Mouse (Mus musculus): ENCODE results near the gene Scaf11.
"Not testable (repeated sequence)": the region's sequence is repeated elsewhere in the genome, so short reads cannot be mapped to it uniquely, and the experiment has no call there.

The Scaf11 gene

DNA sequence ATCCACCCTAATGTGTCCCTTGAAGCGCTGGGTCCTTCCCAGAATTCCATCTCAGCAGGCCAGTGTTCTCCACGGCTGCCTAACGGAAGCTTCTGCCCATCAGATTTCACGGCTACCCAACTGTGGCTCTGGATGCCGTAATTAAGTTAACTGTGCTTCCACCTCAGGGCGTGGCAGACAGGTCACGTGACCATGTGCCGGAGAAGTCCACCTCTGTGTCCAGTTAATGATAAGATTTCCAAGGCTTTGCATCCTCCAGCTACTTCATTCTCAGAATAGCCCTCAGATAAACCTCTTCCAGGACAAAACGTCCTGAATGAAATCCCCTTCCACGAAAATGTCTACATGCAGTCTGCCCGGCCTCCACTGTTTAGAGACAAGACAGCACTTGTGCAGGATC is 4.4 kb upstream of the Scaf11 start:
- DNase-seq (ENCODE audit: low read depth, low spot score), result no peak

- no peak for DNase-seq (ENCODE audit: low read depth, low spot score)
Measured at GRCm38 (mm10) chr15:96463821-96464220, 3.2 kb upstream of the Scaf11 start.

DNA sequence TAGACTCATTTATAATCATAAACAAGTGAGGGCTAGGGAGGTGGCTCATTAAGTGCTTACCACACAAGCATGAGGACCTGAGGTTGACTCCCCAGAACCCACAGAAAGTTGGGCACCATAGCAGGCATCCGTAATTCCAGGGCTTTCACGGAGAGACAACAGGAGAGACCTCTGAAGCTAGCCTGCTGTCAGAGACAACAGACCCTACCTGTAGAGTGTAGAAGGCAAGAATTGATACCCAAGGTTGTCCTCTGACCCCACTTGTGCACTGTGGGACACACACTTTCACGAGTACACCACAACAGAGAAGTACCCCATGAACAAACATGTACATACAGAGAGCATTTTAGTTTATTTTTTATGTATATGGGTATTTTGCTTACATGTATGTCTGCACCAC is 2.0 kb upstream of the Scaf11 start:
- DNase-seq (ENCODE audit: low read depth, low spot score), result no peak

GRCm38 (mm10) chr15:96461541-96462512 is 1.2 kb upstream of the Scaf11 start:
- no peak for DNase-seq (ENCODE audit: low read depth, low spot score)

GRCm38 (mm10) chr15:96460451-96460729 is 253 bp downstream of the Scaf11 start:
- no peak for DNase-seq (ENCODE audit: low read depth, low spot score)

GRCm38 (mm10) chr15:96459741-96460450 is 747 bp downstream of the Scaf11 start:
- no peak for DNase-seq (ENCODE audit: low read depth, low spot score)

DNA sequence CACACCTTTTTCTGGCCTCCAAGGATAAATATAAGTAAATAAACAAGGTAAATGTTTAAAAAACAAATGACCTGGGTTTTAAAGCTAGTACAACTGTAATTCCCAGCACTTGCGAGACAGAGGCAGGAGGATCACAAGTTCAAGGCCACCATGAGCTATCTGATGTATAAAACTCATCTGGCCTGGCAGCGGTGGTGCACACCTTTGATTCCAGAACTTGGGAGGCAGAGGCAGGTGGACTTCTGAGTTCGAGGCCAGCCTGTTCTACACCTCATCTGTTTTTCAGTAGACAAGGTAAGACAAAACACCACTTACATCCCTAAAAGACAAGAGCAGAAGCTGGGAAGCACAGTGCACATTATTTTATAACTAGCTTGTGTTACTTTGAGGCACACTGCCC is 2.4 kb downstream of the Scaf11 start:
- DNase-seq (ENCODE audit: low read depth, low spot score), result no peak

GRCm38 (mm10) chr15:96457338-96457664 is 3.3 kb downstream of the Scaf11 start:
- no peak for DNase-seq (ENCODE audit: low read depth, low spot score)

GRCm38 (mm10) chr15:96456651-96457337 is 3.8 kb downstream of the Scaf11 start:
- no peak for DNase-seq (ENCODE audit: low read depth, low spot score)

DNA sequence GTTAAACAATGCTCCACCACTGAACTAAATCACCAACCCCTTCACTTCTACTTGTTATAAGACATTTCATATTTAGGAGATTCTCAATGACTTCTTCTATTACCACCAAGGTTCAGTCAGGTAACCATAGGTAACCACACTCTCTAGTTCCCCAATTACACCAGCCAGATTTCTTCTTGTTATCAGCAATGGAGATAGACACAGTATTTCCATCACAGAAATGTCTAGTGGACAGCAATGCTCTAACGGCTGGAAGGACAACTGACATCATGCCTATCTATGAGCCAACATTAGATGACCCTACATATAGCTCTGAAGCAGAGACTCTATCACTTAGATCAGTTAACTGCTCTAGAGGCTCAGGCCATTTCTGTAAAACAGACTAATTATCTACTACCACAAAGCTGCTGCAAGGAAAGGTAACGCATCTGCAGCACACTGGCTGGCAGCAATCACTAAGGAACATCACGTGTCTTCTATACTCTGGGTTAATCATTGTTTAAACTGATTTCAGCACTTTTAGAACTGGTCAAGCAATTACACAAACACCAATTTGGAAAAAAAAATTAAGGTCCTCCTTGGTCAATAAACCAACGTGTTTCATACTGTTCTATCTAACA is 4.9 kb downstream of the Scaf11 start:
- DNase-seq (ENCODE audit: low read depth, low spot score), result no peak

GRCm38 (mm10) chr15:96453346-96453745 is 7.3 kb downstream of the Scaf11 start:
- no peak for DNase-seq (ENCODE audit: low read depth, low spot score)

DNA sequence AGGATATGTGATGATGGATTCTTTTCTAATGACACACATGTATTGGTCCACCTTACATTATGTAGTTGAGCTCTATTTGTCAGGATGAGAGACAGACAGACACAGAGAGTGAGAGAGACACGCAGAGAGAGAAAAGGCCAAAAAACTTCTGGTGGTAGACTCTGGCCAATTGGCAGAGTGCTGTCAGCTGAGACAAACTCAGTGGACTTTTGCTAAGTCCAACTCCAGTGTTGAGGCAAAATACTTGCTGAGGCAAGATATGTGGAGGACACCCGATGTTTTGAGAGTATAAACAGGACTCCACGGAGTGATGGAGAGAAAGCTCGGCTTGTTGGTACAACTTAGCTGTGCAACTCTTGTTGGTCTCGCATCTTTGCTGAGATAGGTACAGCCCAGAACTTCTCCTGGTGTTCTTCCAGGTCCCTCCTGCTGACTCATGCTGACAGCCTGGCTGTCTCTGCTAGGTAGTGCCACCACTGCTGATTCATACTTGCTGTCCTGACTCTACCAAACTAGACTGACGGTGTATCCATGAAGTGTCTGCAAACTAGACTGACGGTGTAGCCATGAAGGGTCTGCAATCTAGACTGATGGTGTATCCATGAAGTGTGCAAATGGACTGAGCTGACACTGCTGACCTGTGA is 11.9 kb downstream of the Scaf11 start:
- no peak for DNase-seq (ENCODE audit: low read depth, low spot score)

- no peak for DNase-seq (ENCODE audit: low read depth, low spot score)
Measured at GRCm38 (mm10) chr15:96446785-96447184, 13.9 kb downstream of the Scaf11 start.

DNA sequence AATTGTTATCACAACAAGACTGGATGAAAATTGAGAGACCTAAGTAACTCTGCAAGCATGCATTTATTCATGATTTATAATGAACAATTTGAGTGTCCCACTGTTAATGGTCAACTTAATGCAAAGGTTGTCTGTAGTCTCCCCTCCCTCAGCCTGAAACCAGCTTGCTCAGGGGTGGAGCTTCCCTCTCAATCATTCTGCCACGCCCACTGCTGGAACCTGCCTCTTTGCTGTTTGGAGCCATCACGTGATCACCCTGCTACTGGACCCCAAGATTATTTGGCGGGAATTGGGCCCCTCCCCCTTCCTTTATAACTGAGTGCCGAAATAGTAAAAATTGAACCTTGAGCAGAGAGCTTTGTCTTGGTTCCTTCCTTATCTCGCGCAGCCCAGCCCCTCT is 19.2 kb downstream of the Scaf11 start:
- DNase-seq (ENCODE audit: low read depth, low spot score), result not testable (repeated sequence)

DNA sequence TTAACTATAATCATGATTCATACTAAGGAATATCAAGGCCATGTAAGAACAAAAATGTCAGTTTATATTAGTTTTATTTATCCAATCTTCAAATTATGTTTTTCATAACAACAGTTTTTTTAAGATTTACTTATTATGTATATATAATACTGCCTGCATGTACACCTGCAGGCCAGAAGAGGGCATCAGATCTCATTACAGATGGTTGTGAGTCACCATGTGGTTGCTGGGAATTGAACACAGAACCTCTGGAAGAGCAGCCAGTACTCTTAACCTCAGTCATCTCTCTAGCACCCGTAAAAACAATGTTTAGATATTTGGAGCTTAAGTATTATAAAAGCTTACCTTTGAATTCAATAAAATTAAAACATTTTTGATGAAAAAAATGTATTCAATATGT is 26.4 kb downstream of the Scaf11 start:
- no peak for DNase-seq (ENCODE audit: low read depth, low spot score)

GRCm38 (mm10) chr15:96419920-96420319 is 40.7 kb downstream of the Scaf11 start:
- DNase-seq (ENCODE audit: low read depth, low spot score), result no peak

GRCm38 (mm10) chr15:96418161-96418560 is 42.5 kb downstream of the Scaf11 start:
- DNase-seq (ENCODE audit: low read depth, low spot score), result no peak

- no peak for DNase-seq (ENCODE audit: low read depth, low spot score)
Measured at GRCm38 (mm10) chr15:96408717-96409121, 51.9 kb downstream of the Scaf11 start.

DNA sequence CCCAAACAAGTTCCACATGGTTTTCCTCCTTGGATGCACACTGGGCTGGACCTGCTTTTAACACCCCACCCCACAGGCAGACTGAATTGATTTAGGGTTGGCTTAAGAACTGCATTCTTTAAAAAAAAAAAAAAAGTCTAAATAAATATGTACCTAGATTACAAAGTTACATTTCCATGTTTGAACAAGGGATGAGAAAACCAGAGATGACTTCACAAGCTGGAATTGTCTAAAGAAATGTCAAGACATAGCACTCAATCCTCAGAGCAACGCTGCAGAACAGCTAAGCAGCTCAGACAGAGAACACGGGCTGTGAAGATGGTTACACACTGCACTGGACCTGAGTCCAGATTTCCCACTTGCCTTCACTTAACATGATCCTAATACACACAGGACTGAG is 53.5 kb downstream of the Scaf11 start:
- no peak for DNase-seq (ENCODE audit: low read depth, low spot score)

DNA sequence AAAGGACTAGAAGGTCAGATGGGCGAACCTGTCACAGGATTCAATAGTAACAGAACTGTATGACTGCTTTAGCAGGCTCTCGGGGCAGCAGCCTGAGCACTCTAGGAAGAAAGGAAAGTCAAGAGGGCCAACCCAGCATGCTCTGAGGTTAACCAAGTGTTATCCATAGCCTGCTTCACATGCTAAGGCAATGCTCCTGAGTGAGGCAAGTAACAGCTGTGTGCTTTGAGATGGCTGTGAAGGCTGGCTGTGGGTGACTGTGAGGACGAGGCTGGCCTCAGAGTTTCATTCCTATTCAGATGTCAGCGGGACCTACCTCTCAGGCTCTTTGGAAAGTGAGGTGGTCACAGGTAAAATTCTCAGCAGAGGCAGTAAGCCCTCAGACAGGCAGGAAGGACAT is 54.4 kb downstream of the Scaf11 start:
- DNase-seq (ENCODE audit: low read depth, low spot score), result no peak

DNA sequence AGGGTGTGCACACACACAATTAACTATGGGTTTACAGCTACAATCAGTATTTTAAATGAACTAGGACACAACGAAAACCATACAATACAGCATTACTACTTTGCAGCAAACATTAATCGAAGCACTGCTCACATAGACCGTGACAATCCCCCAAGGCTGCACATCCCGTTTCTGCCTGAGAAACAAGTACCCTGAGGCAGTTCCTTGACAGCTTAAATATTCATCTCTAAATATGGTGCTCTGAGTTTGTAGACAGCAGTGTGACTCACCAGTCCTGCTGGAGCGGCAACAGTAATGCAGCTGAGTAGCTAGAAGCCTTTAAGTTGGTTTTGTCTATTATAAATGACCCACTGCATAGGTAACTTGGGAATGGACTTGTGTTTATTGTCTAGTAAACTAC is 55.1 kb downstream of the Scaf11 start:
- DNase-seq (ENCODE audit: low read depth, low spot score), result no peak

DNA sequence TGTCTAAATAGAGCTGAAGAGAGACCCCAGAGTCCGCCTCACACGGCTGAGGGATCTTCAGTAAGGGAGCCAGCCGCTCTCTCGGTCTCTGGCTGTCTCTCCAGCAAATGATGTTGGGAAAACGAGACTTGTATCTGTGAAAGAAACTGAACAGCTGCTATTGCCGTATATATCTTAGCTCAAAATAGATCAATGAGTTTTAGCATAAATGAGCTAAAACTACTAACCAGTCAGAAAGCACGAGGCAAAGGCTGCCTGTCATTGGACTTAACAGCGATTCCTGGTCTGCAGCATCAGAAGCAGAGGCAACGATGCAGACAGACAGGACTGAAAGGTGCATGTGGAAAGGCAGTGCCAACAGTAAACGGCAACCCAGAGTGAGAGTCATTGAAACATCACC is 62.3 kb downstream of the Scaf11 start:
- DNase-seq (ENCODE audit: low read depth, low spot score), result no peak
